Comparison of ENCODE assay signal across 8 mouse cellular contexts in the genomic region with DNA sequence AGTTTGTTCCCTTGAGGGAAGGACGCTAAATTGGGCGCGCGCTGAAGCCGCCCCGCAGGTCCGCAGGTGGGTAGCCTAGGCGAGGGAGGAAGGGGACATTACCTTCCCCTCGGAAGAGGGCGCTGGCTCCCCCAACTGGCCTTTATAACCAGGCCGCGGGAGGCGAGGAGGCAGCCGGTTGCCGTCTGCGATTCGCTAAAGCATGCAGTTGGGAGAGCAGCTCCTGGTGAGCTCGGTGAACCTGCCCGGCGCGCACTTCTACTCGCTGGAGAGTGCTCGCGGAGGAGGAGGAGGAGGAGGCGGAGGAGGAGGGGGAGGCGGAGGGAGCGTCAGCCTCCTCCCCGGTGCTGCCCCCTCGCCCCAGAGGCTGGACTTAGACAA. TPM values are rescaled to one million over a fixed set of nuclear protein-coding genes. Genes with fewer than 3 reads are reported as not detected.
DNase-seq lines count a peak whose midpoint lies in the region; ATAC-seq and TF ChIP-seq lines count a peak whose summit lies in the region.

No protein-coding gene starts in this region.

- TF ChIP-seq POLR2A in spleen, adult 2 months (IDR thresholded peaks at IDR 0.05; ENCODE audit: low read depth, low read length), result no peak

- no peak for TF ChIP-seq CTCF in spleen, adult 2 months (IDR thresholded peaks at IDR 0.05; ENCODE audit: extremely low read depth, insufficient read depth, insufficient read length, insufficient replicate concordance)

- peak overlapping the region; percentile 53 for H3K4me2 ChIP-seq in hindbrain, embryonic 13.5 days
- H3K4me2 ChIP-seq in liver, embryonic 11.5 days, result peak overlapping the region; percentile 66

- no peak for DNase-seq in spleen, adult 2 months (ENCODE audit: low read depth in 1 of 2, low spot score in 2 of 2)
- DNase-seq in spleen, postnatal 14 days (ENCODE audit: low spot score in 2 of 2), result no peak
- peak; percentile 75 to 76 for DNase-seq in cerebellum, postnatal 14 days
- no peak for DNase-seq in liver, embryonic 11.5 days (ENCODE audit: low spot score)
- DNase-seq in retina, embryonic 14.5 days (ENCODE audit: low spot score), result peak; percentile 59
- DNase-seq in left cerebral cortex, adult 11 months (ENCODE audit: low spot score), result no peak
- no peak for DNase-seq in right cerebral cortex, adult 18-20 months

- 1% methylated on average over 27 of the region's 29 CpGs for WGBS in spleen, adult 2 months
- WGBS in hindbrain, embryonic 13.5 days, result under 1% methylated on average over 24 of the region's 29 CpGs
- under 1% methylated on average over 21 of the region's 29 CpGs for whole genome bisulfite sequencing in liver, embryonic 11.5 days

- H3K4me3 ChIP-seq in spleen, adult 2 months (ENCODE audit: extremely low read depth, insufficient read depth, insufficient read length), result peak overlapping the region; percentile 46
- H3K4me3 ChIP-seq in hindbrain, embryonic 13.5 days, result peak overlapping the region; percentile 34
- peak overlapping the region; percentile 51 for H3K4me3 ChIP-seq in liver, embryonic 11.5 days (ENCODE audit: low read depth, low read length)

- no peak for ATAC-seq in hindbrain, embryonic 13.5 days (ENCODE audit: low FRiP score)
- no peak for ATAC-seq in liver, embryonic 11.5 days (replicated peaks; ENCODE audit: low FRiP score)

- H3K27me3 ChIP-seq in spleen, adult 2 months (ENCODE audit: control insufficient read depth, insufficient read depth, low read length), result peaks cover 23% of the 10 kb centered on the region
- H3K27me3 ChIP-seq in hindbrain, embryonic 13.5 days, result peaks cover 93% of the 10 kb centered on the region
- peaks cover 89% of the 10 kb centered on the region for H3K27me3 ChIP-seq in liver, embryonic 11.5 days (replicated peaks; ENCODE audit: control insufficient read depth, insufficient read depth, low read length)

- no peaks in the 10 kb centered on the region for H3K36me3 ChIP-seq in spleen, adult 2 months (ENCODE audit: control insufficient read depth, insufficient read depth, low read length)
- H3K36me3 ChIP-seq in hindbrain, embryonic 13.5 days, result no peaks in the 10 kb centered on the region
- no peaks in the 10 kb centered on the region for H3K36me3 ChIP-seq in liver, embryonic 11.5 days (ENCODE audit: control insufficient read depth, insufficient read depth, low read length)

- peaks cover 4% of the 10 kb centered on the region for H3K4me1 ChIP-seq in spleen, adult 2 months (ENCODE audit: control insufficient read depth, insufficient read depth, insufficient read length)
- H3K4me1 ChIP-seq in hindbrain, embryonic 13.5 days (replicated peaks), result peaks cover 33% of the 10 kb centered on the region
- H3K4me1 ChIP-seq in liver, embryonic 11.5 days (replicated peaks; ENCODE audit: control insufficient read depth, insufficient read depth, low read length), result peaks cover 9% of the 10 kb centered on the region

- no peaks in the 10 kb centered on the region for H3K9me3 ChIP-seq in hindbrain, embryonic 13.5 days
- H3K9me3 ChIP-seq in liver, embryonic 11.5 days (ENCODE audit: control insufficient read depth, low read length), result no peaks in the 10 kb centered on the region

- peak overlapping the region; percentile 40; the same call in 1 of the 2 replicates for H3K9ac ChIP-seq in hindbrain, embryonic 13.5 days
- no peak overlapping the region for H3K9ac ChIP-seq in liver, embryonic 11.5 days (ENCODE audit: low read depth, low read length)

- H3K27ac ChIP-seq in spleen, adult 2 months (ENCODE audit: insufficient read depth, low read length), result no peak overlapping the region
- H3K27ac ChIP-seq in hindbrain, embryonic 13.5 days, result no peak overlapping the region
- H3K27ac ChIP-seq in liver, embryonic 11.5 days (ENCODE audit: low read depth, low read length), result no peak overlapping the region

RNA-seq across cellular contexts. Expression of a gene that starts 0.4 kb away (rescaled TPM):
- polyA plus RNA-seq in spleen, adult 2 months (2012; rRNA removed), result 6.0 and 10.3 TPM in 2 replicates
- 0.43 and 0.65 TPM in 2 replicates for polyA plus RNA-seq in hindbrain, embryonic 13.5 days (2015; fragmentation: Nextera tagmentation; extraction: Ambion mirVana)
- polyA plus RNA-seq in liver, embryonic 11.5 days (2014; fragmentation: Nextera tagmentation; extraction: Ambion mirVana), result not detected in 2 replicates

RNA-seq across cellular contexts. Expression of a gene that starts 27.6 kb away (rescaled TPM):
- 5.1 and 7.2 TPM in 2 replicates for polyA plus RNA-seq in spleen, adult 2 months (2012; rRNA removed)
- 47.9 and 49.5 TPM in 2 replicates for polyA plus RNA-seq in hindbrain, embryonic 13.5 days (2015; fragmentation: Nextera tagmentation; extraction: Ambion mirVana)
- polyA plus RNA-seq in liver, embryonic 11.5 days (2014; fragmentation: Nextera tagmentation; extraction: Ambion mirVana), result 39.5 and 42.9 TPM in 2 replicates

Comparison
In these comparisons a context has a peak if more than half of its experiments do, and no peak if none do; other contexts are left out.
1. DNase-seq: peak in cerebellum, postnatal 14 days (2 of 2) and retina, embryonic 14.5 days (single experiment); none in spleen, adult 2 months (0 of 2), spleen, postnatal 14 days (0 of 2), liver, embryonic 11.5 days (single experiment), left cerebral cortex, adult 11 months (single experiment) and right cerebral cortex, adult 18-20 months (single experiment).
2. Peak in every context shown above with its lines, with median percentiles within 50 percentile points of each other: H3K4me3 ChIP-seq.